Mouse (Mus musculus): ENCODE results near the gene Cerk. TPM values are rescaled to one million over a fixed set of nuclear protein-coding genes. Genes with fewer than 3 reads are reported as not detected.

The Cerk gene
- total and polyA plus RNA-seq, 3 experiments: 2.5 to 10.3 (median 4.4) TPM

DNA sequence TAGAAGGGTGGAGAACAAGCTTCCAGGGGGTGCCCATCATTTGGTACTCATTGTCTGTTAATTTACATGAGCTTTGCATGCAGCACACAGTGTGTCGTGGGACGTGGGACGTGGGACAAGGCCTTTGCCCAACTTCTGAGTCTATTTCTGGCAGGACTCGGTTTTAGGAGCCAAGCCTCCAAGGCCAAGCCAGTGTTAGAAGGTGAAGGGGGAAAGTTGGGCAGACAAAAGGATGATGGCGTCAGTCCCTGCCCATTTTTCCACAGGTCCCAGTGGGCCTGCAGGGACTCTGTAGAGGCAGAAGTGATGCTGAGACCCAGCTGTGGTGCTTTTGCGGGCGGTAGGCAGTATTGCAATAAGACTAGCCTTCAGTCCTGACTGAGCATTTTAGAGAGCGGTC, 95.4 kb downstream of the Cerk start:
- TF ChIP-seq CTCF (conservative IDR thresholded peaks at IDR 0.05 in 1 of 2, IDR thresholded peaks at IDR 0.05 in 1 of 2; ENCODE audit: low read depth in 2 of 2, low read length in 2 of 2) (no peak), EP300 (IDR thresholded peaks at IDR 0.05; ENCODE audit: low read length) (no peak), CHD1 (IDR thresholded peaks at IDR 0.05; ENCODE audit: low read depth, low read length) (no peak), MXI1 (IDR thresholded peaks at IDR 0.05; ENCODE audit: low read depth, low read length) (no peak), PAX5 (IDR thresholded peaks at IDR 0.05; ENCODE audit: low read length) (no peak), RCOR1 (conservative IDR thresholded peaks at IDR 0.05; ENCODE audit: low read depth, low read length) (no peak), NELFE (IDR thresholded peaks at IDR 0.05; ENCODE audit: low read depth, low read length) (no peak), JUND (conservative IDR thresholded peaks at IDR 0.05; ENCODE audit: low read depth, low read length) (no peak), E2F4 (IDR thresholded peaks at IDR 0.05; ENCODE audit: insufficient replicate concordance, low read depth, low read length) (no peak), USF1 (IDR thresholded peaks at IDR 0.05; ENCODE audit: low read depth, low read length) (no peak), MAFK (IDR thresholded peaks at IDR 0.05; ENCODE audit: insufficient replicate concordance, low read length) (no peak)
- DNase-seq (ENCODE audit: extremely low read depth): no peak
- Histone ChIP-seq H3K36me3 (replicated peaks in 1 of 2; ENCODE audit: control insufficient read depth in 1 of 2, insufficient read depth in 1 of 2, low read length in 1 of 2) (no peaks in the 10 kb centered on the region), H3K4me3 (replicated peaks in 1 of 3; ENCODE audit: low read depth in 2 of 3, low read length in 2 of 3, poor library complexity in 1 of 3) (no peak overlapping the region), H3K79me2 (replicated peaks; ENCODE audit: control insufficient read depth, extremely low read depth, insufficient read depth, poor library complexity, severe bottlenecking) (no peaks in the 10 kb centered on the region), H3K27me3 (replicated peaks) (peaks cover 50% of the 10 kb centered on the region), H3K27ac (ENCODE audit: insufficient read depth, low read depth) (no peak overlapping the region), H3K9me3 (replicated peaks; ENCODE audit: low read length) (no peaks in the 10 kb centered on the region), H3K4me2 (ENCODE audit: insufficient read depth, low read depth, poor library complexity, severe bottlenecking) (no peak overlapping the region), H3K4me1 (ENCODE audit: control insufficient read depth in 1 of 2, insufficient read depth in 2 of 2) (peaks cover 16 to 50% of the 10 kb centered on the region in 2 experiments), H3K9ac (ENCODE audit: insufficient read depth, low read depth) (no peak overlapping the region)
- in situ Hi-C loops (cut with MboI; ENCODE audit: low pct_ligation_motif_present, low pct_unique_long_range_greater_than_20kb, low sequenced_read_pairs): no loop called here
- dilution Hi-C loops (cut with MboI; ENCODE audit: extremely low pct_ligation_motif_present, extremely low pct_unique_long_range_greater_than_20kb, low sequenced_read_pairs): no loop called here

DNA sequence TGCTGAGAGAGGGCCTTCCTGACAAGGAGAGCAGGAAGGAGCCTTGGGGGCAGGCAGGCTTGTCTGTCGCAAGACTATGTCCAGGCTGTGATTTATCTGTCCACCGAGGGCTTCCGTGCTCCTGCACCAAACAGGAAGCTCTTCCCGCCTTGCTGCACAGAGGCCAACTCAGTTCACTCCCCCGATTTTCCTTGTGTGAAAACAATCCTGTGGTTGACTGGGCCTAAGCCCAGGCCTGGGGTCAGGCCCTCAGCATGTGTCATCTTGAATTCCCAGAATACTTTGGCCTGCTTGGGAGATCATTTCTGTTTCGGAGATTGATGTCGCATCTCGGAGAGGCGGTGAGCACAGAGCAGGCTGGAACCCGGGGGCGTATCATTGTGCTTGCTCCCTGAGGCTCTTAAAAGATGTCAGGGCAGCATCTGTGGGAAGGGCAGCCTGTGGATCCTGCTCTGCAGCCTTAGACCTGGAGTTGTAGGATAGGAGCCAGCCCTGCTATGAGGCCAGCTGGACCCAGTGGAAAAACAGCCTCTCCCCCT, 95.9 kb downstream of the Cerk start:
- H3K79me2 ChIP-seq (replicated peaks; ENCODE audit: control insufficient read depth, extremely low read depth, insufficient read depth, poor library complexity, severe bottlenecking): no peaks in the 10 kb centered on the region
- H3K4me2 ChIP-seq (ENCODE audit: insufficient read depth, low read depth, poor library complexity, severe bottlenecking): no peak overlapping the region
- H3K4me3 ChIP-seq (replicated peaks in 1 of 3; ENCODE audit: low read depth in 2 of 3, low read length in 2 of 3, poor library complexity in 1 of 3): no peak overlapping the region
- peaks cover 47% of the 10 kb centered on the region for H3K27me3 ChIP-seq (replicated peaks)
- no peaks in the 10 kb centered on the region for H3K9me3 ChIP-seq (replicated peaks; ENCODE audit: low read length)
- dilution Hi-C loops (cut with MboI; ENCODE audit: extremely low pct_ligation_motif_present, extremely low pct_unique_long_range_greater_than_20kb, low sequenced_read_pairs) (no loop called here), in situ Hi-C loops (cut with MboI; ENCODE audit: low pct_ligation_motif_present, low pct_unique_long_range_greater_than_20kb, low sequenced_read_pairs) (no loop called here)
- H3K27ac ChIP-seq (ENCODE audit: insufficient read depth, low read depth): no peak overlapping the region
- no peak overlapping the region for H3K9ac ChIP-seq (ENCODE audit: insufficient read depth, low read depth)
- DNase-seq (ENCODE audit: extremely low read depth): no peak
- H3K36me3 ChIP-seq (replicated peaks in 1 of 2; ENCODE audit: control insufficient read depth in 1 of 2, insufficient read depth in 1 of 2, low read length in 1 of 2): no peaks in the 10 kb centered on the region
- no peak for TF ChIP-seq NELFE (IDR thresholded peaks at IDR 0.05; ENCODE audit: low read depth, low read length)
- TF ChIP-seq CTCF (conservative IDR thresholded peaks at IDR 0.05 in 1 of 2, IDR thresholded peaks at IDR 0.05 in 1 of 2; ENCODE audit: low read depth in 2 of 2, low read length in 2 of 2): no peak
- TF ChIP-seq GABPA (IDR thresholded peaks at IDR 0.05; ENCODE audit: insufficient replicate concordance, low read depth, low read length): no peak
- TF ChIP-seq CHD2 (IDR thresholded peaks at IDR 0.05; ENCODE audit: low read length): no peak
- no peak for TF ChIP-seq HCFC1 (IDR thresholded peaks at IDR 0.05; ENCODE audit: low read depth, low read length)
- TF ChIP-seq TCF12 (IDR thresholded peaks at IDR 0.05; ENCODE audit: low read depth, low read length): no peak
- no peak for TF ChIP-seq E2F4 (IDR thresholded peaks at IDR 0.05; ENCODE audit: insufficient replicate concordance, low read depth, low read length)
- no peak for TF ChIP-seq ELF1 (IDR thresholded peaks at IDR 0.05; ENCODE audit: low read depth, low read length)
- TF ChIP-seq NRF1 (IDR thresholded peaks at IDR 0.05; ENCODE audit: low read depth, low read length): no peak
- no peak for TF ChIP-seq MAX (IDR thresholded peaks at IDR 0.05; ENCODE audit: low read length)
- no peak for TF ChIP-seq USF1 (IDR thresholded peaks at IDR 0.05; ENCODE audit: low read depth, low read length)
- TF ChIP-seq MAZ (IDR thresholded peaks at IDR 0.05; ENCODE audit: low read depth, low read length): no peak
- no peak for TF ChIP-seq ZMIZ1 (IDR thresholded peaks at IDR 0.05; ENCODE audit: low read depth, low read length)
- TF ChIP-seq MEF2A (IDR thresholded peaks at IDR 0.05; ENCODE audit: borderline replicate concordance, low read depth, low read length): no peak
- no peak for TF ChIP-seq JUND (conservative IDR thresholded peaks at IDR 0.05; ENCODE audit: low read depth, low read length)
- TF ChIP-seq ZC3H11A (IDR thresholded peaks at IDR 0.05; ENCODE audit: low read depth, low read length): no peak
- no peak for TF ChIP-seq BHLHE40 (IDR thresholded peaks at IDR 0.05; ENCODE audit: low read depth, low read length)
- TF ChIP-seq IRF4 (IDR thresholded peaks at IDR 0.05; ENCODE audit: low read depth, low read length): no peak
- peaks cover 15 to 45% of the 10 kb centered on the region in 2 experiments for H3K4me1 ChIP-seq (ENCODE audit: control insufficient read depth in 1 of 2, insufficient read depth in 2 of 2)

All from CH12.LX (cell line).